Mouse (Mus musculus) midbrain, embryonic 14.5 days (tissue): ENCODE data around the gene Aplf. TPM values are rescaled to one million over a fixed set of nuclear protein-coding genes. Genes with fewer than 3 reads are reported as not detected.

Experiments used
- ATAC-seq: fragments of 200-750 bp; cut with Nextera tagmentation; 2 replicates; pipeline ENCODE4 v1.8.0; 2017; ENCODE audit warnings: moderate number of reproducible peaks, moderate library complexity; ENCODE audit not compliant: low FRiP score, low TSS enrichment
- DNase-seq: peaks from one replicate; pipeline ENCODE4 v3.0.0-alpha.2; 2015
- H3K27ac ChIP-seq: fragments of 300-500 bp; sonication (generic); replicated peaks from 2 replicates; pipeline ENCODE4 v1.5.1; 2014; ENCODE audit warnings: mild to moderate bottlenecking, low read depth, low read length, moderate library complexity
- H3K27me3 ChIP-seq: fragments of 300-500 bp; sonication (generic); 2 replicates; pipeline ENCODE4 v1.6.1; 2014; ENCODE audit warnings: low read length, control low read depth, mixed read lengths; ENCODE audit not compliant: control insufficient read depth, insufficient read depth
- H3K36me3 ChIP-seq: fragments of 300-500 bp; sonication (generic); 2 replicates; pipeline ENCODE4 v1.6.1; 2014; ENCODE audit warnings: low read length, control low read depth; ENCODE audit not compliant: control insufficient read depth, insufficient read depth
- H3K4me1 ChIP-seq: fragments of 300-500 bp; sonication (generic); 2 replicates; pipeline ENCODE4 v1.6.1; 2014; ENCODE audit warnings: mild to moderate bottlenecking, antibody characterized with exemption, low read length, control low read depth; ENCODE audit not compliant: control insufficient read depth, insufficient read depth
- H3K4me2 ChIP-seq: fragments of 300-500 bp; sonication (generic); 2 replicates; pipeline ENCODE4 v1.6.1; 2014; ENCODE audit warnings: mild to moderate bottlenecking, low read length, moderate library complexity
- H3K4me3 ChIP-seq: fragments of 300-500 bp; sonication (generic); replicated peaks from 2 replicates; pipeline ENCODE4 v1.5.1; 2014; ENCODE audit warnings: low read depth, low read length
- H3K9ac ChIP-seq: fragments of 300-500 bp; sonication (generic); replicated peaks from 2 replicates; pipeline ENCODE4 v1.6.1; 2014; ENCODE audit warnings: mild to moderate bottlenecking, low read length, moderate library complexity
- H3K9me3 ChIP-seq: fragments of 300-500 bp; sonication (generic); 2 replicates; pipeline ENCODE4 v1.6.1; 2016; ENCODE audit warnings: low read length, control low read depth, mixed read lengths; ENCODE audit not compliant: control insufficient read depth
- WGBS: fragments of 180-500 bp; shearing (Covaris S2); extraction: QIAGEN DNeasy Blood & Tissue Kit; methylation state at CpG from one replicate; pipeline ENCODE4 v1.1.7; 2014; 5-methylcytosine and 5-hydroxymethylcytosine counted together
- polyA plus RNA-seq: library from polyadenylated mRNA; unstranded; fragments of >200 nt; fragmentation: Nextera tagmentation; extraction: Ambion mirVana; gene quantifications from 2 replicates; pipeline ENCODE4 v1.2.1, GENCODE M21; 2014

The Aplf gene
- polyA plus RNA-seq, 1 experiment from 2014 or later: 8.4 TPM

GRCm38 (mm10) chr6:87669894-87670588, 2.0 kb downstream of the Aplf start:
- peak; percentile 92 for DNase-seq
- peaks cover 3% of the 10 kb centered on the region; the same call in 1 of the 2 replicates for H3K9me3 ChIP-seq
- 29% methylated on average over 7 of the region's 7 CpGs for WGBS
- no peaks in the 10 kb centered on the region for H3K36me3 ChIP-seq
- no peak overlapping the region for H3K4me3 ChIP-seq
- peaks cover 10% of the 10 kb centered on the region for H3K4me1 ChIP-seq
- no peak overlapping the region for H3K27ac ChIP-seq
- no peak overlapping the region for H3K9ac ChIP-seq
- peak overlapping the region; percentile 17; the same call in 1 of the 2 replicates for H3K4me2 ChIP-seq
- ATAC-seq: no peak
- H3K27me3 ChIP-seq: no peaks in the 10 kb centered on the region

- DNase-seq (no peak), ATAC-seq (no peak)
- WGBS: 94% methylated on average over 3 of the region's 3 CpGs
These were observed 3.3 kb downstream of the Aplf start for GRCm38 (mm10) chr6:87668733-87669132.

GRCm38 (mm10) chr6:87667804-87668203, 4.2 kb downstream of the Aplf start:
- H3K4me3 ChIP-seq: no peak overlapping the region
- H3K4me1 ChIP-seq: peaks cover 10% of the 10 kb centered on the region
- H3K9me3 ChIP-seq: peaks cover 3% of the 10 kb centered on the region; the same call in 1 of the 2 replicates
- ATAC-seq (no peak), DNase-seq (no peak)
- no peaks in the 10 kb centered on the region for H3K27me3 ChIP-seq
- H3K36me3 ChIP-seq: no peaks in the 10 kb centered on the region
- no peak overlapping the region for H3K27ac ChIP-seq
- H3K9ac ChIP-seq: no peak overlapping the region
- no peak overlapping the region for H3K4me2 ChIP-seq
- 42% methylated on average over 8 of the region's 8 CpGs for WGBS

More at GRCm38 (mm10) chr6:87668733-87669132, 3.3 kb downstream of the Aplf start:
- no peaks in the 10 kb centered on the region for H3K36me3 ChIP-seq
- H3K9ac ChIP-seq: no peak overlapping the region
- no peak overlapping the region for H3K27ac ChIP-seq
- H3K9me3 ChIP-seq: peaks cover 3% of the 10 kb centered on the region; the same call in 1 of the 2 replicates
- H3K27me3 ChIP-seq: no peaks in the 10 kb centered on the region
- no peak overlapping the region for H3K4me2 ChIP-seq
- peaks cover 10% of the 10 kb centered on the region for H3K4me1 ChIP-seq
- H3K4me3 ChIP-seq: no peak overlapping the region

GRCm38 (mm10) chr6:87663445-87663844, 8.5 kb downstream of the Aplf start:
- Histone ChIP-seq H3K4me2 (no peak overlapping the region), H3K9ac (no peak overlapping the region), H3K9me3 (peaks cover 3% of the 10 kb centered on the region; the same call in 1 of the 2 replicates), H3K27ac (no peak overlapping the region), H3K36me3 (peaks cover under 1% of the 10 kb centered on the region; the same call in 1 of the 2 replicates), H3K4me1 (no peaks in the 10 kb centered on the region), H3K27me3 (no peaks in the 10 kb centered on the region), H3K4me3 (no peak overlapping the region)
- no peak for DNase-seq
- 94% methylated on average over 9 of the region's 9 CpGs for WGBS
- no peak for ATAC-seq

- Histone ChIP-seq H3K9me3 (peaks cover 3% of the 10 kb centered on the region; the same call in 1 of the 2 replicates), H3K27ac (no peak overlapping the region), H3K4me3 (no peak overlapping the region), H3K36me3 (peaks cover 6% of the 10 kb centered on the region; the same call in 1 of the 2 replicates), H3K9ac (no peak overlapping the region), H3K4me2 (no peak overlapping the region), H3K4me1 (no peaks in the 10 kb centered on the region), H3K27me3 (no peaks in the 10 kb centered on the region)
- 80% methylated on average over 6 of the region's 6 CpGs for WGBS
- ATAC-seq (no peak), DNase-seq (peak; percentile 13)
These were observed 9.8 kb downstream of the Aplf start for GRCm38 (mm10) chr6:87662197-87662596.

- peaks cover 3% of the 10 kb centered on the region; the same call in 1 of the 2 replicates for H3K9me3 ChIP-seq
- H3K4me1 ChIP-seq: no peaks in the 10 kb centered on the region
- ATAC-seq: no peak
- H3K36me3 ChIP-seq: peaks cover 6% of the 10 kb centered on the region; the same call in 1 of the 2 replicates
- no peak for DNase-seq
- H3K4me3 ChIP-seq: no peak overlapping the region
- H3K9ac ChIP-seq: no peak overlapping the region
- no peaks in the 10 kb centered on the region for H3K27me3 ChIP-seq
- no peak overlapping the region for H3K4me2 ChIP-seq
- WGBS: 91% methylated on average over 2 of the region's 2 CpGs
- H3K27ac ChIP-seq: no peak overlapping the region
These were observed 10.3 kb downstream of the Aplf start for GRCm38 (mm10) chr6:87661707-87662106.

- Histone ChIP-seq H3K27ac (no peak overlapping the region), H3K4me2 (no peak overlapping the region), H3K9me3 (no peaks in the 10 kb centered on the region), H3K4me3 (no peak overlapping the region), H3K4me1 (no peaks in the 10 kb centered on the region), H3K36me3 (peaks cover 6% of the 10 kb centered on the region; the same call in 1 of the 2 replicates), H3K9ac (no peak overlapping the region), H3K27me3 (no peaks in the 10 kb centered on the region)
- no peak for ATAC-seq
- no peak for DNase-seq
- WGBS: 91% methylated on average over 4 of the region's 4 CpGs
These were observed 13.2 kb downstream of the Aplf start for GRCm38 (mm10) chr6:87658816-87659215.

GRCm38 (mm10) chr6:87653904-87654638, 17.9 kb downstream of the Aplf start:
- H3K27me3 ChIP-seq: no peaks in the 10 kb centered on the region
- H3K9me3 ChIP-seq: no peaks in the 10 kb centered on the region
- H3K4me3 ChIP-seq: no peak overlapping the region
- no peaks in the 10 kb centered on the region for H3K4me1 ChIP-seq
- ATAC-seq (no peak), DNase-seq (no peak)
- 84% methylated on average over 8 of the region's 8 CpGs for WGBS
- no peak overlapping the region for H3K4me2 ChIP-seq
- H3K9ac ChIP-seq: no peak overlapping the region
- H3K36me3 ChIP-seq: peaks cover 15% of the 10 kb centered on the region
- H3K27ac ChIP-seq: no peak overlapping the region
